16 mouse cellular contexts compared by ENCODE assay signal in the genomic region with DNA sequence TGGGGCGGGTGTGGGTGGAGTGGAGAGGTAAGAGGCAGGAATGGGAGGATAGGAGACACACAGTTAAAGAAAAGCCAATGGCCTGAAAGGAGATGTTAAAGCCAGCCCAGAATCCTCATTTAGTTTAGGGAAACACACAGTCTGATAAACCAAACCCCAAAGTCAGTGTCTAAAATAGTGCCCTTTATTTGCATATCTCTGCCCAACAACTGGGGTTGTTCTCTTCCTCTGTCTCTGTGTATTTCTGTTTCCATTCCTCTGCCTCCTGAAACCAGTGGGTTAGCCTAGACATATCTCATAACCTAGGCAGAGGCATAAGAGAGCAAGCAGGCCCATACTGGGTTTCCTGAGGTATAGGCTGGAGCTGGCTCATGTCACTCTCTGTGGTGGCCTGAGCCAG.
"Had no signal": no experiment of that assay in that cellular context is flagged by ENCODE, and none has a peak within 500 bp of the region (broad histone marks: within the 10 kb centered on the region; RNA-seq: fewer than 3 reads in every experiment).

No protein-coding gene starts in this region.

- H3K4me2 ChIP-seq: heart, embryonic 11.5 days; heart, embryonic 13.5 days; heart, embryonic 15.5 days; hindbrain, embryonic 13.5 days; hindbrain, embryonic 15.5 days; limb, embryonic 13.5 days; limb, embryonic 15.5 days; liver, embryonic 12.5 days had no signal

- ATAC-seq: hindbrain, postnatal 0 days; intestine, embryonic 16.5 days; liver, embryonic 12.5 days had no signal

- H3K4me1 ChIP-seq: heart, embryonic 13.5 days; heart, embryonic 15.5 days; limb, embryonic 13.5 days; limb, embryonic 15.5 days; liver, embryonic 12.5 days had no signal

- H3K4me3 ChIP-seq: heart, adult 2 months; heart, embryonic 13.5 days; heart, embryonic 15.5 days; hindbrain, embryonic 13.5 days; hindbrain, embryonic 15.5 days; limb, embryonic 13.5 days; limb, embryonic 15.5 days; liver, embryonic 12.5 days had no signal

- H3K9me3 ChIP-seq: heart, embryonic 13.5 days; heart, embryonic 15.5 days; hindbrain, embryonic 13.5 days; hindbrain, embryonic 15.5 days; limb, embryonic 13.5 days; limb, embryonic 15.5 days; liver, embryonic 12.5 days had no signal

- H3K27ac ChIP-seq: heart, adult 2 months; heart, embryonic 13.5 days; heart, embryonic 15.5 days; hindbrain, embryonic 13.5 days; hindbrain, embryonic 15.5 days; hindbrain, postnatal 0 days; limb, embryonic 13.5 days; limb, embryonic 15.5 days; liver, embryonic 12.5 days had no signal

- DNase-seq: gastrocnemius, postnatal 36 days; heart, adult 11 months; kidney, adult 11 months; layer of hippocampus, adult 9-11 months; layer of hippocampus, postnatal 36 days had no signal

- H3K9ac ChIP-seq: heart, embryonic 13.5 days; heart, embryonic 15.5 days; hindbrain, embryonic 13.5 days; hindbrain, embryonic 15.5 days; limb, embryonic 13.5 days; limb, embryonic 15.5 days; liver, embryonic 12.5 days had no signal

- H3K36me3 ChIP-seq: heart, embryonic 13.5 days; heart, embryonic 15.5 days; hindbrain, embryonic 13.5 days; hindbrain, embryonic 15.5 days; limb, embryonic 13.5 days; limb, embryonic 15.5 days; liver, embryonic 12.5 days had no signal
